ENCODE assay signal across 7 mouse cellular contexts in the genomic region with DNA sequence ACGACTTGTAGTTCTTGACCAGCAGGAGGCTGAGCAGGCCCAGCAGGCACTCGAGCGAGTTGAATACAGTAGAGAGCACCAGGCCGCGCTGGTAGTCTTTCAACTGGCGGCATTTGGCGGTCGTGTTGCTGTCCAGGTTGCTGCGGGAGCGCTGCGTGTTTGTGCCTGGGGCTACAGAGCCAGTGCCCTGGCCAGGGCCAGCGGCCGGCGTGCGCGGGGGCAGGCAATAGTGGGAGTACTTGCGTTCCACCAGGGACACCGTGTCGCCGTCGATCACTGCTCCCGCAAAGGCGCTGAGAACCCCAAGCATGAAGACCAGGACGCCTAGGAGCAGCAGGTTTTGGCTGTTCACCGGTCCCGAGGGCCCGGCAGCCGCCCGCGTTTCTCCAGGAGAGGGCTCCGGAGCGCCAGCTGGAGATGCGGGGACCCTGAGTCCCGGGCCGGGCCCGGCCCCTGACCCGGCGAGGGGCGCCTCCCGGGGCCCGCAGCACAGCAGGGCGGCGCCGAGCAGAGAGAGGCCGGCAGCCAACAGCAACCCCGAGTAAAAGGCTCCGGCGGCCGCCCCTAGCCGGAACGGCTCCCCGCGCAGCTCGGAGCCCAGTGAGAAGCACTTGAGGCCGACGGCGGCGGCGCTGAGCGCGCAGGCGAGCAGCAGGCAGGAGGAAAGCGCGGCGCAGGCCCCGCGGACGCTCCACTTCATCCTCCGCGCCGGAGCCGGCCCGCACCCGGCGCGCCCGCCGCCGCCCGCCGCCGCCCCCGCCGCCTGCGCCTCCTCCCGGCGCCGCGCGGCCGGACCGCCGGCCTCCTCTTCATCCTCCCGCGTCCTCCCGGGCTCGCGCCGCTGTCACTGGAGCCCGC. TPM values are rescaled to one million over a fixed set of nuclear protein-coding genes. Genes with fewer than 3 reads are reported as not detected.
DNase-seq lines count a peak whose midpoint lies in the region; ATAC-seq and TF ChIP-seq lines count a peak whose summit lies in the region.

No protein-coding gene starts in this region.

- peak; percentile 76 for DNase-seq in adrenal gland, adult 2 months
- peak; percentile 60 for DNase-seq in cerebellum, adult 9-11 months
- peak; percentile 52 to 59 for DNase-seq in frontal cortex, postnatal 36 days (ENCODE audit: low spot score in 2 of 2)
- DNase-seq in left cerebral cortex, postnatal 36 days (ENCODE audit: low spot score in 2 of 2), result peak; percentile 66 to 73
- peak; percentile 45 for DNase-seq in mesoderm, embryonic 11.5 days (ENCODE audit: low read depth, low spot score)

- no peak for TF ChIP-seq POLR2A in small intestine, adult 2 months (IDR thresholded peaks at IDR 0.05; ENCODE audit: low read depth, low read length)

- peaks cover 22% of the 10 kb centered on the region for H3K4me1 ChIP-seq in hindbrain, embryonic 16.5 days (ENCODE audit: control insufficient read depth, insufficient read depth, low read depth, low read length)
- H3K4me1 ChIP-seq in small intestine, adult 2 months (ENCODE audit: control insufficient read depth, insufficient read depth, insufficient read length, low read length), result peaks cover 5% of the 10 kb centered on the region

- peak overlapping the region; percentile 86 for H3K4me3 ChIP-seq in hindbrain, embryonic 16.5 days (ENCODE audit: low read length)
- H3K4me3 ChIP-seq in small intestine, adult 2 months (ENCODE audit: low read depth, low read length), result peak overlapping the region; percentile 58

- peak overlapping the region; percentile 96 for H3K4me2 ChIP-seq in hindbrain, embryonic 16.5 days (ENCODE audit: low read length)

- no peaks in the 10 kb centered on the region for H3K36me3 ChIP-seq in hindbrain, embryonic 16.5 days (ENCODE audit: control insufficient read depth, insufficient read depth, low read length)
- H3K36me3 ChIP-seq in small intestine, adult 2 months (ENCODE audit: control insufficient read depth, insufficient read depth, low read length), result no peaks in the 10 kb centered on the region

- peaks cover 42% of the 10 kb centered on the region for H3K27me3 ChIP-seq in hindbrain, embryonic 16.5 days (replicated peaks; ENCODE audit: control insufficient read depth, insufficient read depth, low read length)
- H3K27me3 ChIP-seq in small intestine, adult 2 months (ENCODE audit: control insufficient read depth, insufficient read depth, low read length), result peaks cover 64% of the 10 kb centered on the region

- peak overlapping the region; percentile 51 for H3K27ac ChIP-seq in hindbrain, embryonic 16.5 days (ENCODE audit: low read depth, low read length)
- H3K27ac ChIP-seq in small intestine, adult 2 months (ENCODE audit: insufficient read depth, low read depth, low read length), result no peak overlapping the region

- intact Hi-C loops in left cerebral cortex, postnatal 36 days (cut with DNase I), result loop anchor here (5.0 to 10.0 kb wide), 4 partner anchors 65 to 1738 kb away; a partner anchor contains a TSS

- TF ChIP-seq CTCF in small intestine, adult 2 months (IDR thresholded peaks at IDR 0.05; ENCODE audit: extremely low read depth, insufficient read length, insufficient replicate concordance, low read depth, low read length), result no peak

- under 1% methylated on average over 46 of the region's 100 CpGs for WGBS in hindbrain, embryonic 16.5 days
- under 1% methylated on average over 98 of the region's 100 CpGs for WGBS in small intestine, adult 2 months

- peak overlapping the region; percentile 85 for H3K9ac ChIP-seq in hindbrain, embryonic 16.5 days (ENCODE audit: low read depth, low read length)

- peak; percentile 46 for ATAC-seq in hindbrain, embryonic 16.5 days

- H3K9me3 ChIP-seq in hindbrain, embryonic 16.5 days (ENCODE audit: control insufficient read depth, low read length), result no peaks in the 10 kb centered on the region

RNA-seq across cellular contexts. Expression of a gene that starts 0.5 kb away (rescaled TPM):
- total RNA-seq in adrenal gland, adult 2 months (2021), result 1 to 10 TPM; 1.6 to 3.3 TPM
- polyA plus RNA-seq in adrenal gland, adult 2 months (2012; rRNA removed), result 13.9 and 14.2 TPM in 2 replicates
- polyA plus RNA-seq in hindbrain, embryonic 16.5 days (2015; fragmentation: Nextera tagmentation; extraction: Ambion mirVana), result 3.2 and 3.6 TPM in 2 replicates
- 10 to 100 TPM; 62.2 to 69.6 TPM for total RNA-seq in left cerebral cortex, postnatal 36 days (2021)
- 0.57 and 0.76 TPM in 2 replicates for polyA plus RNA-seq in small intestine, adult 2 months (2012; rRNA removed)

RNA-seq across cellular contexts. Expression of a gene that starts 21.0 kb away (rescaled TPM):
- total RNA-seq in adrenal gland, adult 2 months (2021), result not detected
- not detected in 2 replicates for polyA plus RNA-seq in adrenal gland, adult 2 months (2012; rRNA removed)
- 0.30 TPM in 1 of 2 replicates, not detected in the other for polyA plus RNA-seq in hindbrain, embryonic 16.5 days (2015; fragmentation: Nextera tagmentation; extraction: Ambion mirVana)
- total RNA-seq in left cerebral cortex, postnatal 36 days (2021), result under 1 TPM; 0.30 to 0.36 TPM
- not detected in 2 replicates for polyA plus RNA-seq in small intestine, adult 2 months (2012; rRNA removed)

RNA-seq across cellular contexts. Expression of a gene that starts 54.8 kb away (rescaled TPM):
- total RNA-seq in adrenal gland, adult 2 months (2021), result 10 to 100 TPM; 11.6 to 13.0 TPM
- 5.7 and 7.6 TPM in 2 replicates for polyA plus RNA-seq in adrenal gland, adult 2 months (2012; rRNA removed)
- polyA plus RNA-seq in hindbrain, embryonic 16.5 days (2015; fragmentation: Nextera tagmentation; extraction: Ambion mirVana), result 5.1 and 5.3 TPM in 2 replicates
- total RNA-seq in left cerebral cortex, postnatal 36 days (2021), result 10 to 100 TPM; 10.8 to 13.2 TPM
- polyA plus RNA-seq in small intestine, adult 2 months (2012; rRNA removed), result 2.5 and 4.7 TPM in 2 replicates
